Mouse (Mus musculus) stomach, embryonic 15.5 days (tissue): ENCODE results near the gene Emp1. TPM values are rescaled to one million over a fixed set of nuclear protein-coding genes. Genes with fewer than 3 reads are reported as not detected.
A peak's percentile ranks its signal among the peaks of the same experiment; 100 is the strongest.

Experiments
- ATAC-seq: fragments of 200-750 bp; cut with Nextera tagmentation; 2 replicates; pipeline ENCODE4 v1.8.0; 2017; ENCODE audit warnings: low read depth, moderate number of reproducible peaks, moderate TSS enrichment; ENCODE audit not compliant: insufficient read depth, low FRiP score
- H3K27ac ChIP-seq: fragments of 300-500 bp; sonication (generic); 2 replicates; pipeline ENCODE4 v1.5.1; 2015; ENCODE audit warnings: mild to moderate bottlenecking, inconsistent platforms
- H3K27me3 ChIP-seq: fragments of 300-500 bp; sonication (generic); replicated peaks from 2 replicates; pipeline ENCODE4 v1.6.1; 2015; ENCODE audit warnings: inconsistent platforms
- H3K36me3 ChIP-seq: fragments of 300-500 bp; sonication (generic); 2 replicates; pipeline ENCODE4 v1.6.1; 2015; ENCODE audit warnings: inconsistent platforms
- H3K4me1 ChIP-seq: fragments of 300-500 bp; sonication (generic); 2 replicates; pipeline ENCODE4 v1.6.1; 2015; ENCODE audit warnings: inconsistent platforms
- H3K4me2 ChIP-seq: fragments of 300-500 bp; sonication (generic); 2 replicates; pipeline ENCODE4 v1.6.1; 2015; ENCODE audit warnings: mild to moderate bottlenecking, inconsistent platforms
- H3K4me3 ChIP-seq: fragments of 300-500 bp; sonication (generic); replicated peaks from 2 replicates; pipeline ENCODE4 v1.5.1; 2015; ENCODE audit warnings: inconsistent platforms
- H3K9ac ChIP-seq: fragments of 300-500 bp; sonication (generic); 2 replicates; pipeline ENCODE4 v1.6.1; 2015; ENCODE audit warnings: inconsistent platforms
- H3K9me3 ChIP-seq: fragments of 300-500 bp; sonication (generic); 2 replicates; pipeline ENCODE4 v1.6.1; 2016; ENCODE audit warnings: inconsistent platforms
- WGBS: fragments of 180-500 bp; shearing (Covaris S2); methylation state at CpG from one replicate; pipeline ENCODE4 v1.1.7; 2015; 5-methylcytosine and 5-hydroxymethylcytosine counted together
- polyA plus RNA-seq: library from polyadenylated mRNA; unstranded; fragments of >200 nt; fragmentation: Nextera tagmentation; extraction: Ambion mirVana; gene quantifications from 2 replicates; pipeline ENCODE4 v1.2.1, GENCODE M21; 2015

Gene Emp1
- polyA plus RNA-seq = 77.5 and 112 TPM in 2 replicates

DNA sequence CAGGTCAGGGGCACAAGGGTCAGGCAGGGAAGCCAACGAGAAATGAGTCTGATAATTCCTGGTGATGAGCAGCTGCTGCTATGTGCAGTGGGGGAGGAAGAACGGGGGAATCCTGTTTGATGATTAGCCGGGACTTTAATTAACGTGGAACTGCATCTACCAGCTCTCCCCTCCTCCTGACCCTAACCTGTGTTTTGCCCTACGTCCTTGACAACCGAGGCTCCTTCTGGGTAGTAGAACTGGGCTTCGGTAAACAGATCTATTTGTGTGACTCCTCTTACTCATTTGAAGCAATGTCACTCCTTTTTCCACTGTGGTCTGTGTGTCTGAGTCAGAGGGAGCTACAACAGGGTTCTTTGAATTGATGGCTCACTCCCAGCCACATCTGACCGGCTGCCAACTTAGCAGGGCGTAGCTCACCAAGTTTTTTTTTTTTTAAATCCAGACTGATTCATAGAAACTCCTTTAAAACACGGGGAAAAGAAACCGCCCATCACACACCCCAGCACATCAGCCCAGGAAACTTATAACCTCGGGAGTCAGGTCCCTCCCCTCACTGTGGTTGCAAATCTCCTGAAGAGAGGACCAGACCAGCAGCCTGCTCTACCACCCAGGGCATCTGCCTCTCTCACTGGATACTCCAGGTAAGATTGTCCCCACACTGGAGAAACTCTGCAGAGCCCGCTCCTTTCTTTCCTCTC lies at the start of gene Emp1:
Emp1 (plus strand) TSS at position 87 of the 701 bp plus-strand sequence.
- WGBS = 17% methylated on average over 13 of the region's 13 CpGs
- H3K4me1 ChIP-seq = peaks cover 16% of the 10 kb centered on the region; the same call in 1 of the 2 replicates
- ATAC-seq = peak; percentile 45; the same call in 1 of the 2 replicates
- peak within 1 kb of the TSS; percentile 88 for H3K27ac ChIP-seq
- H3K4me3 ChIP-seq = peak within 1 kb of the TSS; percentile 44
- peak within 1 kb of the TSS; percentile 26; the same call in 1 of the 2 replicates for H3K9ac ChIP-seq
- H3K36me3 ChIP-seq = no peaks in the 10 kb centered on the region
- no peaks in the 10 kb centered on the region for H3K9me3 ChIP-seq
- no peaks in the 10 kb centered on the region for H3K27me3 ChIP-seq
- H3K4me2 ChIP-seq = peak within 1 kb of the TSS; percentile 43

DNA sequence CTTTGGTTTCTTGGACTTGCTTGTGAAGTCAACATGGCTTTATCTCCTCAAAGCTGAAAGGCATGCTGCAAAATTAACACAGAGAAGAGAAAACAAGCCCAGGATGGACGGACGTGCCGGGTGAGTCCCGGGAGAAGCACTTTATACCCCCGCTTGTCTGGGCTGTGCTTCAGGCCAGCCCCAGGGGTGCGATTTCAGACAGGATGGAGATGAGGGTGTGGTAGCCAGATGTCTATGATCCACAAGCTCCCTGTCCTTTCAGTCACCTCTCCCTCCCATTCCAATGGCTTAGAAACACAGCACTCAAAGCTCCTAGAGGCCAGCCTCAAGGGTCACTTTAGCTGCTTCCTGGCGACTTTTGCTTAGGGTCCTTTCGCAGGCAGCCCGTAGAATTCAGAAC lies 48.4 kb upstream of the Emp1 start:
- no peak overlapping the region for H3K9ac ChIP-seq
- no peak for ATAC-seq
- H3K27me3 ChIP-seq = no peaks in the 10 kb centered on the region
- H3K27ac ChIP-seq = no peak overlapping the region
- no peaks in the 10 kb centered on the region for H3K36me3 ChIP-seq
- H3K4me1 ChIP-seq = no peaks in the 10 kb centered on the region
- WGBS = 64% methylated on average over 9 of the region's 9 CpGs
- H3K4me2 ChIP-seq = no peak overlapping the region
- no peaks in the 10 kb centered on the region for H3K9me3 ChIP-seq
- H3K4me3 ChIP-seq = no peak overlapping the region

DNA sequence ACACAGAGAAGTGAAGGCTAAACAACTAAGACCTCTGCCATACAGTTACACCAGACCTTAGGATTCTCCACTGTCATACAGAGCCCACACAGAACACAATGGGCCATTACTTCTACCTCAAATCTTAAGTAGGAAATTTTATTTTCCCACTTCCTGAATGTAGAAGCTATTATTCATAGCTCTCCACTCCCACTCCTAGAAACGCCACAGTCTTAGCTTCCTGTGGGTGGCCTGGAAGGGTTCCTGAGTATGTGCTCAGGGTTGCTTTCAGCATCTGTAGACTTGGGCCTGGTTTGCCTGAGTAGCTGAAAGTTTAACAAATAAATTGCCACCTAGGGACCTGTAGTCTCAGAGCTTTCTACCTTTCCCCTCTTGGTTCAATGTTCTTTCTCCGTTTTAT lies 46.2 kb upstream of the Emp1 start:
- no peak overlapping the region for H3K4me2 ChIP-seq
- H3K4me3 ChIP-seq = no peak overlapping the region
- peak overlapping the region; percentile 35; the same call in 1 of the 2 replicates for H3K27ac ChIP-seq
- ATAC-seq = no peak
- H3K27me3 ChIP-seq = no peaks in the 10 kb centered on the region
- no peaks in the 10 kb centered on the region for H3K9me3 ChIP-seq
- H3K4me1 ChIP-seq = no peaks in the 10 kb centered on the region
- H3K9ac ChIP-seq = no peak overlapping the region
- WGBS = 59% methylated on average over 2 of the region's 2 CpGs
- H3K36me3 ChIP-seq = no peaks in the 10 kb centered on the region

GRCm38 (mm10) chr6:135319431-135319933 lies 42.9 kb upstream of the Emp1 start:
- no peaks in the 10 kb centered on the region for H3K27me3 ChIP-seq
- 65% methylated on average over 5 of the region's 5 CpGs for WGBS
- no peaks in the 10 kb centered on the region for H3K36me3 ChIP-seq
- no peak overlapping the region for H3K4me2 ChIP-seq
- H3K9me3 ChIP-seq = no peaks in the 10 kb centered on the region
- H3K4me3 ChIP-seq = no peak overlapping the region
- H3K9ac ChIP-seq = no peak overlapping the region
- no peak overlapping the region for H3K27ac ChIP-seq
- H3K4me1 ChIP-seq = 0 out of 2 replicates have a peak, but pooled peaks cover 10% of the 10 kb centered on the region
- no peak for ATAC-seq

DNA sequence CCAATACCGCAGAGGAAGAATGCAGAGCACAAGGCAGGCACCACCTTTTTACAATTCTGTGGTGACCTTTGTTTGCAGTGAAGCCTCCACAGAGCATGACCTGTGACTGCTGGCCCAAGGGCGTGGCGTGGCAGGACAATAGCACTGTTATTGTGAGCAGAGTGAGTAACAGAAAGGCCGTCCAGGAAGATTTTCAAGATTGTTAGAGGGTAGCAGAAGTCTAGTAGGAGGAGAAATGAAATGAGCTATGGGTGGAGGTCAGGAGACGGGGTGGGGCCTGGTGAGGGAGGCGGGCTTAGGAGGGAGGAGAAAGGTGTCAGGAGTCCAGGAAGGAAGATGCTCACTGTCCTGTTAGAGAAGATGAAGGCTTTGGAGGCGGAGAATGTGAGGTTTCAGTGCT lies 39.6 kb upstream of the Emp1 start:
- no peaks in the 10 kb centered on the region for H3K36me3 ChIP-seq
- peak; percentile 20; the same call in 1 of the 2 replicates for ATAC-seq
- H3K27me3 ChIP-seq = no peaks in the 10 kb centered on the region

DNA sequence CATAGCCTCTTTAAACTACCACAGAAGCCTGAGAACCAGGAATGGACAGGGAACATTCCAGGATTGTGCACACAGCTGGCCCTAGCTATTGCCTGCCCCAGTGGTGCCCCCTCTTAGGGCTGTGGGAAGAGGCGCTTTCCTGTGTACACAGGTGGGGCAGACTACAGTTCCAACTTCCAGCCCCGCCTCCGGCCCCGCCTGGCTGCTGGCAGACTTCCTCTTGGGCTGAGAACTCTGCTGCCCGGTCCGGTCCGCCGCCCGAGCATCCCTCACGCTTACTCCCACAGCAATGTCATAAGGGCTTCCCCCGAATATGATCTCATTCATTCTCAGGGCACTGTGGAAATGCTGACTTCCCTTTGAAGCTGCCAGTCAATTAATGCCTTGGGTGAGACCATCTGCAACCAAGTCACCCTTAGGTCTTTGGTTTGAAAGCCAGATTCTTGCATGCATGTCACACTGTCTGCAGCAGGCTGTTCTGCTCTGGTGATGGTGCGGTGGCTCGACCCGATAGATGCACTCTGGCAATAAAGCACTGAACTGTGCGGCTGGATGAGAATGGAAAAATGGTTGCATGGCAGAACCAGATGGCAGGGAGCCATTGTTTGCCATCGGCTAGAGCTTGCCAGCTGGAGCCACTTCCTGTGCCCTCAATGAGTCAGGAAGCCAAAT lies 38.9 kb upstream of the Emp1 start:
- ATAC-seq = peak; percentile 86
- H3K4me2 ChIP-seq = peak overlapping the region; percentile 41
- no peak overlapping the region; the same call in 1 of the 2 replicates for H3K4me3 ChIP-seq

More for the DNA sequence above, 39.6 kb upstream of the Emp1 start:
- peak overlapping the region; percentile 41 for H3K4me2 ChIP-seq
- no peaks in the 10 kb centered on the region for H3K9me3 ChIP-seq
- WGBS = 53% methylated on average over 7 of the region's 7 CpGs
- no peak overlapping the region; the same call in 1 of the 2 replicates for H3K4me3 ChIP-seq
- H3K9ac ChIP-seq = no peak overlapping the region
- H3K27ac ChIP-seq = peak overlapping the region; percentile 88
- H3K4me1 ChIP-seq = 0 out of 2 replicates have a peak, but pooled peaks cover 10% of the 10 kb centered on the region

DNA sequence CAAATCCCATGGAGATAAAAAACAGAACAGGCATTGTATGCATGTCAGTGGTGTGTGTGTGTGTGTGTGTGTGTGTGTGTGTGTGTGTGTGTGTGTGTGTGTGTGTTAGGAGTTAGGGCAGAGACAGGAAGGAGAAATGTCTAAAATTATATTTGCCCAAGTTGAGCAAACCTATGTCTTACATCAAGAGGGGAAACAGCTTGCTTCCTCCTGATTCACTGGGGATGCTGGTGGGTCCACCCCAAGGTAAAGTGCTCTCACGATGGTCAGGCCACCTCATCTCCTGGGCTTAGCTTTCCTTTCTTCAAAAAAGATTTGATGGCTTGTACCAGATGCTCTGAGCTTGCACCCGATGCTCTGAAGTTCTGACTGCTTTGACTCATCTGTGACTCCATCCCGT lies 38.2 kb upstream of the Emp1 start:
- Histone ChIP-seq H3K4me2 (no peak overlapping the region), H3K4me3 (no peak overlapping the region), H3K9ac (no peak overlapping the region), H3K36me3 (no peaks in the 10 kb centered on the region), H3K9me3 (no peaks in the 10 kb centered on the region), H3K27me3 (no peaks in the 10 kb centered on the region), H3K27ac (peak overlapping the region; percentile 40; the same call in 1 of the 2 replicates), H3K4me1 (0 out of 2 replicates have a peak, but pooled peaks cover 10% of the 10 kb centered on the region)
- WGBS = 64% methylated on average over 3 of the region's 3 CpGs
- no peak for ATAC-seq

More for the DNA sequence above, 38.9 kb upstream of the Emp1 start:
- no peaks in the 10 kb centered on the region for H3K27me3 ChIP-seq
- WGBS = 29% methylated on average over 16 of the region's 16 CpGs
- no peaks in the 10 kb centered on the region for H3K36me3 ChIP-seq
- peak overlapping the region; percentile 88 for H3K27ac ChIP-seq
- 0 out of 2 replicates have a peak, but pooled peaks cover 10% of the 10 kb centered on the region for H3K4me1 ChIP-seq
- no peak overlapping the region for H3K9ac ChIP-seq
- no peaks in the 10 kb centered on the region for H3K9me3 ChIP-seq

DNA sequence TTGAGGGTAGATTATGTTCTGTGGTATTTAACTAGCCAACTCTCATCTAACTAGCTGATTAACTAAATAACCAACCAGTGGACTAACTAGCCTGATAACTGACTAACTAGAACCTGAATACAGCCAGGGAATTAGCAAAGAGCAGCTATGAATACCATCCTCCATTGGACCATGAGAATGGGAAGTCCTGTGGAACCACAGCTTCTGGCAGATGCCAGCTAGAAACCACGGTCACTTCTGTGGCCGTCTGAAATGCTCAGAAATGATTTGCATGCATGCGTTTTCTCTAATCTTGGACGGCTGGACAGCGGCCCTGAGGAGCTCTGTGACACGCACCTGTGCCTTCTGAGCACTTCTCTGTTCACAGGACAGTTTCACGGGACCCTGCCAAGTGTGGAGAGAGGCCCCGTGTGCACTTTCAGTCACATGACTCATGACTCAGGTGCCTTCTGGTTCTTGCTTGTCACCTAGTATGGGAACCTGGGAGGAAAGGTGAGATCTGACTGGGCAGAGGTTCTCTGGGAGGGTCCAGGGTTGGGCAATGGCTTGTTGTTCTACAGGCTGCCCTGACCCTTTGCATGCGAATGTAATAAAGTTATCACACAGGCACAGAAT lies 37.6 kb upstream of the Emp1 start:
- H3K27ac ChIP-seq = peak overlapping the region; percentile 40; the same call in 1 of the 2 replicates
- no peaks in the 10 kb centered on the region for H3K27me3 ChIP-seq
- peak; percentile 34; the same call in 1 of the 2 replicates for ATAC-seq
- no peak overlapping the region for H3K4me2 ChIP-seq
- no peaks in the 10 kb centered on the region for H3K9me3 ChIP-seq
- 66% methylated on average over 9 of the region's 9 CpGs for WGBS
- H3K4me1 ChIP-seq = 0 out of 2 replicates have a peak, but pooled peaks cover 10% of the 10 kb centered on the region
- no peak overlapping the region for H3K4me3 ChIP-seq
- H3K9ac ChIP-seq = no peak overlapping the region
- H3K36me3 ChIP-seq = no peaks in the 10 kb centered on the region

GRCm38 (mm10) chr6:135326847-135327246 lies 35.5 kb upstream of the Emp1 start:
- no peak for ATAC-seq
- WGBS = 72% methylated on average over 7 of the region's 7 CpGs
- no peaks in the 10 kb centered on the region for H3K27me3 ChIP-seq
- 0 out of 2 replicates have a peak, but pooled peaks cover 10% of the 10 kb centered on the region for H3K4me1 ChIP-seq
- no peak overlapping the region for H3K27ac ChIP-seq
- H3K36me3 ChIP-seq = no peaks in the 10 kb centered on the region
- H3K4me3 ChIP-seq = no peak overlapping the region
- no peaks in the 10 kb centered on the region for H3K9me3 ChIP-seq
- no peak overlapping the region for H3K4me2 ChIP-seq
- no peak overlapping the region for H3K9ac ChIP-seq

- ATAC-seq = no peak
Observed at GRCm38 (mm10) chr6:135331916-135332315, 30.4 kb upstream of the Emp1 start.

DNA sequence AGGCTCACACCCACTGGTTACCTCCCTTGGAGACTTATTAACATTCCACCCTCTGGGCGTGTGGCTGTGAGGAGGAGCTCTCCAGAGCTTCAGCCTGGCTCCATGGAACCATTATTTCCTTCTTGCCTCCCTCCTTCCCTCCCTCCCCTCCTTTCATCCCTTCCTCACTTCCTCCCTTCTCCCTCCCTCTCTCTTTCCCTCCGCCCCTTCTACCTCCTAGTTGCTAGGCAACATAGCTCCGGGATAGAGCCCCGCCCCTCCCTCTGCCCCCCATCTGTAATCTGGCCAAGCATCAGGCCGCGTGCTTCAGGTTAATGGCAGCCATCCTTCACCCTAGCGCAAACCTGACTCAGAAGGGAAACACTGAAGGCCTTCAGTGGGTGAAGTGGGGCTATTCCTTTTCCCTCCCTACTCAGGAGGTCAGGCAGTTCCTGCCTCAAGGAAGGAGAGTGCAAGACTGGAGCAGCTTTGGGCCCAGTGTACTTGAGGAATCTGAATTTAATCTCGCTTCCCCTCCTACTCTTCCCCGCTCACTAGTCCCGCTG lies 29.5 kb upstream of the Emp1 start:
- H3K9ac ChIP-seq = no peak overlapping the region
- peak; percentile 47; the same call in 1 of the 2 replicates for ATAC-seq
- H3K4me1 ChIP-seq = peaks cover 24% of the 10 kb centered on the region; the same call in 1 of the 2 replicates
- H3K4me2 ChIP-seq = peak overlapping the region; percentile 3; the same call in 1 of the 2 replicates
- peak overlapping the region; percentile 71 for H3K27ac ChIP-seq
- no peaks in the 10 kb centered on the region for H3K36me3 ChIP-seq
- 24% methylated on average over 10 of the region's 10 CpGs for WGBS
- H3K27me3 ChIP-seq = no peaks in the 10 kb centered on the region
- no peaks in the 10 kb centered on the region for H3K9me3 ChIP-seq
- no peak overlapping the region for H3K4me3 ChIP-seq

More at GRCm38 (mm10) chr6:135331916-135332315, 30.4 kb upstream of the Emp1 start:
- no peak overlapping the region for H3K9ac ChIP-seq
- H3K27me3 ChIP-seq = no peaks in the 10 kb centered on the region
- H3K27ac ChIP-seq = peak overlapping the region; percentile 23; the same call in 1 of the 2 replicates
- H3K9me3 ChIP-seq = no peaks in the 10 kb centered on the region
- peaks cover 24% of the 10 kb centered on the region; the same call in 1 of the 2 replicates for H3K4me1 ChIP-seq
- no peaks in the 10 kb centered on the region for H3K36me3 ChIP-seq
- H3K4me3 ChIP-seq = no peak overlapping the region
- 82% methylated on average over 4 of the region's 4 CpGs for WGBS
- H3K4me2 ChIP-seq = no peak overlapping the region
